Mouse (Mus musculus) neural tube, embryonic 14.5 days (tissue): ENCODE results near the gene Slc6a9. TPM values are rescaled to one million over a fixed set of nuclear protein-coding genes. Genes with fewer than 3 reads are reported as not detected.

Source experiments
- ATAC-seq: fragments of 200-750 bp; cut with Nextera tagmentation; 2 replicates; pipeline ENCODE4 v1.8.0; 2017; ENCODE audit warnings: low read depth, mild to moderate bottlenecking, moderate TSS enrichment, moderate library complexity
- H3K27ac ChIP-seq: fragments of 300-500 bp; sonication (generic); 2 replicates; pipeline ENCODE4 v1.5.1; 2014; ENCODE audit warnings: low read depth, mild to moderate bottlenecking, control low read depth, low read length, moderate library complexity, mixed read lengths
- H3K27me3 ChIP-seq: fragments of 300-500 bp; sonication (generic); 2 replicates; pipeline ENCODE4 v1.6.1; 2014; ENCODE audit warnings: low read length; ENCODE audit not compliant: control insufficient read depth, insufficient read depth
- H3K36me3 ChIP-seq: fragments of 300-500 bp; sonication (generic); 2 replicates; pipeline ENCODE4 v1.6.1; 2014; ENCODE audit warnings: low read length, mixed read lengths; ENCODE audit not compliant: control insufficient read depth, insufficient read depth
- H3K4me1 ChIP-seq: fragments of 300-500 bp; sonication (generic); 2 replicates; pipeline ENCODE4 v1.6.1; 2014; ENCODE audit warnings: low read length; ENCODE audit not compliant: control insufficient read depth, insufficient read depth
- H3K4me2 ChIP-seq: fragments of 300-500 bp; sonication (generic); 2 replicates; pipeline ENCODE4 v1.6.1; 2014; ENCODE audit warnings: mild to moderate bottlenecking, low read depth, low read length, control low read depth
- H3K4me3 ChIP-seq: fragments of 300-500 bp; sonication (generic); 2 replicates; pipeline ENCODE4 v1.5.1; 2014; ENCODE audit warnings: low read depth, low read length, control low read depth, mixed read lengths
- H3K9ac ChIP-seq: fragments of 300-500 bp; sonication (generic); replicated peaks from 2 replicates; pipeline ENCODE4 v1.6.1; 2014; ENCODE audit warnings: low read depth, mild to moderate bottlenecking, control low read depth, low read length, mixed read lengths
- H3K9me3 ChIP-seq: fragments of 300-500 bp; sonication (generic); 2 replicates; pipeline ENCODE4 v1.6.1; 2016; ENCODE audit warnings: low read length; ENCODE audit not compliant: control insufficient read depth
- WGBS: fragments of 180-500 bp; shearing (Covaris S2); extraction: QIAGEN DNeasy Blood & Tissue Kit; methylation state at CpG from one replicate; pipeline ENCODE4 v1.1.7; 2014; 5-methylcytosine and 5-hydroxymethylcytosine counted together
- polyA plus RNA-seq: library from polyadenylated mRNA; unstranded; fragments of >200 nt; fragmentation: Nextera tagmentation; extraction: Ambion mirVana; gene quantifications from 2 replicates; pipeline ENCODE4 v1.2.1, GENCODE M21; 2014

Slc6a9 gene
- polyA plus RNA-seq, 1 experiment from 2014 or later: 42.9 TPM

GRCm38 (mm10) chr4:117835531-117836111 is 1.3 kb downstream of the Slc6a9 start:
- WGBS: under 1% methylated on average over 53 of the region's 60 CpGs
- ATAC-seq: peak; percentile 49
- H3K4me3 ChIP-seq: peak overlapping the region; percentile 79
- H3K36me3 ChIP-seq: no peaks in the 10 kb centered on the region
- H3K4me2 ChIP-seq: peak overlapping the region; percentile 87
- H3K4me1 ChIP-seq: peaks cover 7% of the 10 kb centered on the region; the same call in 1 of the 2 replicates
- peak overlapping the region; percentile 82 for H3K9ac ChIP-seq
- H3K27me3 ChIP-seq: no peaks in the 10 kb centered on the region
- peak overlapping the region; percentile 88 for H3K27ac ChIP-seq
- H3K9me3 ChIP-seq: no peaks in the 10 kb centered on the region

GRCm38 (mm10) chr4:117836204-117836767 is 2.0 kb downstream of the Slc6a9 start:
- H3K27ac ChIP-seq: peak overlapping the region; percentile 88
- peaks cover 7% of the 10 kb centered on the region; the same call in 1 of the 2 replicates for H3K4me1 ChIP-seq
- no peaks in the 10 kb centered on the region for H3K27me3 ChIP-seq
- WGBS: under 1% methylated on average over 46 of the region's 48 CpGs
- peak; percentile 92 for ATAC-seq
- no peaks in the 10 kb centered on the region for H3K36me3 ChIP-seq
- peak overlapping the region; percentile 87 for H3K4me2 ChIP-seq
- H3K4me3 ChIP-seq: peak overlapping the region; percentile 79
- no peaks in the 10 kb centered on the region for H3K9me3 ChIP-seq
- peak overlapping the region; percentile 82 for H3K9ac ChIP-seq

- Histone ChIP-seq H3K27me3 (no peaks in the 10 kb centered on the region), H3K9ac (no peak overlapping the region), H3K4me3 (no peak overlapping the region), H3K4me2 (no peak overlapping the region), H3K27ac (no peak overlapping the region), H3K4me1 (peaks cover 7% of the 10 kb centered on the region; the same call in 1 of the 2 replicates), H3K9me3 (no peaks in the 10 kb centered on the region), H3K36me3 (no peaks in the 10 kb centered on the region)
- WGBS: 63% methylated on average over 4 of the region's 4 CpGs
- no peak for ATAC-seq
Measured at GRCm38 (mm10) chr4:117837271-117837670, 3.0 kb downstream of the Slc6a9 start.

- Histone ChIP-seq H3K9ac (no peak overlapping the region), H3K4me3 (no peak overlapping the region), H3K4me2 (no peak overlapping the region), H3K27ac (no peak overlapping the region), H3K27me3 (no peaks in the 10 kb centered on the region), H3K4me1 (peaks cover 6% of the 10 kb centered on the region; the same call in 1 of the 2 replicates), H3K9me3 (no peaks in the 10 kb centered on the region), H3K36me3 (no peaks in the 10 kb centered on the region)
- 85% methylated on average over 6 of the region's 6 CpGs for WGBS
- no peak for ATAC-seq
Measured at GRCm38 (mm10) chr4:117839366-117839765, 5.1 kb downstream of the Slc6a9 start.

- no peak overlapping the region for H3K27ac ChIP-seq
- no peaks in the 10 kb centered on the region for H3K4me1 ChIP-seq
- WGBS: 93% methylated on average over 5 of the region's 5 CpGs
- no peak overlapping the region for H3K4me3 ChIP-seq
- ATAC-seq: no peak
- no peak overlapping the region for H3K4me2 ChIP-seq
- H3K27me3 ChIP-seq: no peaks in the 10 kb centered on the region
- H3K9me3 ChIP-seq: no peaks in the 10 kb centered on the region
- no peak overlapping the region for H3K9ac ChIP-seq
- no peaks in the 10 kb centered on the region for H3K36me3 ChIP-seq
Measured at GRCm38 (mm10) chr4:117840821-117841220, 6.5 kb downstream of the Slc6a9 start.

GRCm38 (mm10) chr4:117841566-117841965 is 7.3 kb downstream of the Slc6a9 start:
- ATAC-seq: no peak
- 64% methylated on average over 3 of the region's 3 CpGs for WGBS
- no peak overlapping the region for H3K4me2 ChIP-seq

GRCm38 (mm10) chr4:117843101-117843500 is 8.8 kb downstream of the Slc6a9 start:
- ATAC-seq: no peak
- no peak overlapping the region for H3K4me2 ChIP-seq
- 92% methylated on average over 5 of the region's 5 CpGs for WGBS
- no peak overlapping the region for H3K27ac ChIP-seq
- no peaks in the 10 kb centered on the region for H3K4me1 ChIP-seq
- no peak overlapping the region for H3K4me3 ChIP-seq
- H3K27me3 ChIP-seq: no peaks in the 10 kb centered on the region
- H3K36me3 ChIP-seq: no peaks in the 10 kb centered on the region
- no peaks in the 10 kb centered on the region for H3K9me3 ChIP-seq
- no peak overlapping the region for H3K9ac ChIP-seq

More at GRCm38 (mm10) chr4:117841566-117841965, 7.3 kb downstream of the Slc6a9 start:
- H3K4me1 ChIP-seq: no peaks in the 10 kb centered on the region
- H3K9ac ChIP-seq: no peak overlapping the region
- no peaks in the 10 kb centered on the region for H3K9me3 ChIP-seq
- no peaks in the 10 kb centered on the region for H3K27me3 ChIP-seq
- no peak overlapping the region for H3K4me3 ChIP-seq
- H3K27ac ChIP-seq: no peak overlapping the region
- H3K36me3 ChIP-seq: no peaks in the 10 kb centered on the region

- Histone ChIP-seq H3K9ac (no peak overlapping the region), H3K36me3 (no peaks in the 10 kb centered on the region), H3K4me3 (no peak overlapping the region), H3K27ac (no peak overlapping the region), H3K4me1 (no peaks in the 10 kb centered on the region; the same call in 1 of the 2 replicates), H3K4me2 (no peak overlapping the region), H3K9me3 (no peaks in the 10 kb centered on the region), H3K27me3 (no peaks in the 10 kb centered on the region)
- no peak for ATAC-seq
- WGBS: 94% methylated on average over 5 of the region's 5 CpGs
Measured at GRCm38 (mm10) chr4:117844467-117844866, 10.2 kb downstream of the Slc6a9 start.

- Histone ChIP-seq H3K27me3 (no peaks in the 10 kb centered on the region), H3K4me1 (peaks cover 4% of the 10 kb centered on the region), H3K4me3 (no peak overlapping the region), H3K4me2 (no peak overlapping the region), H3K36me3 (no peaks in the 10 kb centered on the region), H3K9ac (no peak overlapping the region), H3K9me3 (no peaks in the 10 kb centered on the region), H3K27ac (no peak overlapping the region)
- WGBS: 40% methylated on average over 11 of the region's 11 CpGs
- no peak for ATAC-seq
Measured at GRCm38 (mm10) chr4:117845316-117845715, 11.0 kb downstream of the Slc6a9 start.
